Mouse (Mus musculus) left cerebral cortex, postnatal 36 days (tissue): Measurements from ENCODE around the gene Mylk. TPM values are rescaled to one million over a fixed set of nuclear protein-coding genes. Genes with fewer than 3 reads are reported as not detected.
"Not testable (repeated sequence)": the region's sequence is repeated elsewhere in the genome, so short reads cannot be mapped to it uniquely, and the experiment has no call there.

Experiments
- DNase-seq, 2 experiments: peaks; one replicate each; pipeline ENCODE4 v3.0.0; 2021 to 2022; ENCODE audit warnings: low spot score in 2 of 2, mixed read lengths in 1 of 2
- intact Hi-C: fragments of 180-260 bp; cut with DNase I; formaldehyde crosslinking; loops from one replicate; pipeline ENCODE4 v1.15.1; 2025
- total RNA-seq, 2 experiments: library from RNA; stranded (reverse); gene quantifications; 2 replicates each; pipeline ENCODE4 v1.2.3; 2021

Gene Mylk
- 10 to 100 TPM; 13.7 to 19.1 TPM for total RNA-seq

DNA sequence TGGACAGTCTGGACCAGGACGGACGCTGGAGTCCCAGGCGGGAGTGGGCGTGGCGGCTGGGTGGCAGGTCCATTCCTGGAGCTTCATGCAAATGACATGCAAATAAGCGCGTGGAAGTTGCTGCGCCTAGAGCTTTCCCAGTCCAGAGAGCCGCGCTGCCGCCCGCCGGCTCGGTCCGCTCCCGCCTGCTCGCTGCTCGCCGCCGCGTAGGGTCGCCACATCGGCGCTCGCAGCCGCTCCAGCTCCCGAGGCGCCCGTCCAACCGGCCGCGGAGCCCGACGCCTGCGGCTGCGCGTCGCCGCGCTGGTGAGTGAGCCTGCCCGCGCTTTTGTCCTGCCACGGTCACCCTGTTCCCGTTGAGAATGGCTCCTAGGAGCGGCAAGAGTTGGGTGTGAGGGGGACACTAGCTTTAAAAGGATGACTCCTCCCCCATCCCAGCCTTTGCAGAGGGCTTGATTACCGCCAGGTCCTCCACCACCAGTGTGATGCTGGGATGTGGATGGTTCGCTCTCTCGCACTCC is at the start of gene Mylk:
Gene Mylk, plus strand, starts transcription at position 146 of the 521 bp plus-strand sequence.
- intact Hi-C loops, result no loop called here
- peak; percentile 48 to 52 for DNase-seq

DNA sequence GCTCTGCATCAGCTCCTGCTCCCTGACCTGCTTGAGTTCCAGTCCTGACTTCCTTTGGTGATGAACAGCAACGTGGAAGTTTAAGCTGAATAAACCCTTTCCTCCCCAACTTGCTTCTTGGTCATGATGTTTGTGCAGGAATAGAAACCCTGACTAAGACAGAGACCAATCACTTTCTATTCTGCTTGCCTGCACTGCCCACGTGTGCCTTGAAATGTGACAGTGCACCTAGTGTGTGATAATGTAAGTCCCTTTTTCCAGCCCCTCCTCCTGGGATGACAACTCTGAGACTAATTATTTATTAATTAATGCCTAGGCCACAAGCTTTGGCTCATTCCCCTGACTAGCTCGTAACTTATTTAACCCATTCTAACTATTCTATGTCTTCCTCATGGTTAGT is 46.3 kb upstream of the Mylk start:
- intact Hi-C loops, DNase-seq: not testable (repeated sequence)

DNA sequence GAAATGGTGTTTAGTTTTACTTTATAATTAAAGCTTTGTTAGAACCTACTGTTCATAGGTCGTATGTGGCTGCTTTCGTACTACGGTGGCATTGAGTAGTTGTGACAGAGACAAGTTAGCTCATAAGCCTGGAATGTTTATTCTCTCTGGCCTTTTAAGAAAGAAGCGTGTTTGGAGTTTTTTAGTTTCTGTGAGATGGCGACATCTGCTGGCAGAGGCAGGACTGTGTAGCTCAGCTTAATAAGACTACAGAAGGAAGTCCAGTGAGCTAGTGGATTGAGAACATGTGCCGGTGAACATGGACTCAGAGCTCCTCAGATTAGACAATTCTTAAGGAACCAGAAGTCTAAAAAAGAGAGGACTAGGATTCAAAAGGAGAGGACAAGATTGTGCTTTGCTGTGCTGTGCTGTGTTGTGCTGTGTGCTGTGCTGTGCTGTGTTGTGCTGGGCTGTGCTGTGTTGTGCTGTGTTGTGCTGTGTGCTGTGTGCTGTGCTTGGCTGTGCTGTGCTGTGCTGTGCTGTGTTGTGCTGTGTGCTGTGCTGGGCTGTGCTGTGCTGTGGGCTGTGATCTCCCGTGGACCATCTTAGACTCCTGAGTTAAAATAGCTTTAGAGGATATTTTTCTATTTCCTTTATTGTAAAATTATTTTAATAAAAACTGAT is 44.7 kb upstream of the Mylk start:
- intact Hi-C loops, result loop anchor here (1.0 to 10.0 kb wide), 5 partner anchors 33 to 505 kb away; no protein-coding TSS in a partner anchor
- DNase-seq, result peak; percentile 56 to 71

- intact Hi-C loops, result loop anchor here (1.0 to 10.0 kb wide), 5 partner anchors 34 to 506 kb away; no protein-coding TSS in a partner anchor
These were observed 44.2 kb upstream of the Mylk start for GRCm38 (mm10) chr16:34700828-34701216.

DNA sequence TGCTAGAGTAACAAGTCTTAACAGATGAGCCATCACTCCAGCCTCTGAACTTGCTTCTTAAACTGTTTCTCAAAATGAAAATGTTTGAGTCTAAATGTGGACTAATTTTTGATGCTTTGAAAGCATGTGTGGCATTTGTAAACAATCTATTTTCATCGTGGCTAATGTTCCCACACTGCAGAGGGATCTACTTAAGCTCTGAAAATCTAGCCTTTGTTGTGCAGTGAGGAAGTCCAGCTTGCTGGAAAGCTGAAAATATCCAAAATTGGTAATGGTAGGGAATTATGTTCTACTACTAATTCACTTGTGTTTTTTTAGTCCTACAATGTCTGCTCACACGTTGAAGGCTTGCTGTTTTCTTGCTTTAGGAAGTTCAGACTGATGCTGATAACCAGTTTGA is 39.0 kb upstream of the Mylk start:
- intact Hi-C loops, result loop anchor here (10.0 kb wide), 3 partner anchors 361 to 511 kb away; no protein-coding TSS in a partner anchor
- DNase-seq, result no peak

More at GRCm38 (mm10) chr16:34700828-34701216, 44.2 kb upstream of the Mylk start:
- no peak for DNase-seq

DNA sequence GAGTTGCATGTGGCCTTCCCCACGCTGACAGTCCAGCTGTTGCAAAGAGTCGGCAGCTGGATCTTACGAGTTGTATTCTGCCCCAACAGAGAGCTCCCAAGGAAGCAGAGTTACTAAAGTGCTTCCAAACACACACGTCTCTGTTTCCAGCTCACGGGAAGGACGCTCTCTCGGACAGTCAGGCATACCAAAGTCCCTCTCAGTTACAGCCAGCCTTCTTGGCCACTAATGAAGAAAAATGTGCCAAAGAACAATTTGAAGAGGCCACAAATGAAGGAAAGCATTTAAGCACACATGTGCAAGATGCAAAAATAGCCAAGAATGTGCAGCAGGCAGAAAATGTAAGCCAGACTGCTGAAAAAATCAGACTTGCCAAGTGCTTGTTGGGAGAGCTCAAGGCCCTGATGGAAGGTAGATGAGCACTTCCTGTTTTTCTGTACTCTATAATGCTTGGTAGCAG is 38.5 kb upstream of the Mylk start:
- no peak for DNase-seq
- intact Hi-C loops, result loop anchor here (10.0 kb wide), 3 partner anchors 362 to 512 kb away; no protein-coding TSS in a partner anchor

DNA sequence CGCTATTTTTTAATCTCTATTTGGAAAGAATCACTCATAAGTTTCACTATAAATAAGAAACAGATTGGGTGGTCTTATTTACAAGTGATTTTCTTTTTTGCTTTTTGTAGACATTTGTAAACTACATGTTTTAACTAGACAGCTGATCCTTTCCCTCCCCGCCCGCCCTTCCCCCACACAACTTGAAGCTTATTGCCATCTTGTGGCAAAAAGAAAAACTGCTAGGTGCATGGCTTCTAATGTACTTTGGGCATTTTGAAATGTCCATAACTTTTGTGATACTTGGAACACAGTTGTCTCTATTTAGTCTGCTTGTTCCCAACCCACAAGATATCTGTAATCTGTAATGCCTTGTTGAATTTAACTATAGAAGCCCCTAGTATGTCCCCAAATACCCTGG is 33.5 kb upstream of the Mylk start:
- intact Hi-C loops, result no loop called here
- DNase-seq, result no peak

GRCm38 (mm10) chr16:34725156-34725555 is 19.9 kb upstream of the Mylk start:
- DNase-seq, result no peak
- intact Hi-C loops, result no loop called here

- DNase-seq, intact Hi-C loops: not testable (repeated sequence)
These were observed 16.4 kb upstream of the Mylk start for GRCm38 (mm10) chr16:34728610-34729009.

GRCm38 (mm10) chr16:34729371-34729770 is 15.6 kb upstream of the Mylk start:
- no peak for DNase-seq
- intact Hi-C loops, result no loop called here

- intact Hi-C loops, result no loop called here
- DNase-seq, result no peak
These were observed 6.3 kb upstream of the Mylk start for GRCm38 (mm10) chr16:34738656-34739233.

DNA sequence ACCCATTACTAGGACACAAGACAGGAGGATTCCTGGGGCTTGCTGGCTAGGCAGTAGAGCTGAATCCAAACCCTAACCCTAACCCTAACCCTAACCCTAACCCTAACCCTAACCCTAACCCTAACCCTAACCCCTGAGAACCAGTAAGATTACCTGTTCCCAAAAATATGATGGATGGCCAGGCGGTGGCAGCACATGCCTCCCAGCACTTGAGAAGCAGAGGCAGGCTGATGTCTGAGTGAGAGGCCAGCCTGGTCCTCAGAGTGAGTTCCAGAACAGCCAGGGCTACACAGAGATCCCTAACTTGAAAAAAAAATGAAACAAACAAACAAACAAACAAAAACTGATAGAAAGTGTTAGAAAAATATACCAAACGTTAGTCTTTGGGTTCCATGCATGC is 2.1 kb upstream of the Mylk start:
- DNase-seq, result no peak
- intact Hi-C loops, result no loop called here

GRCm38 (mm10) chr16:34748081-34748720 is 3.2 kb downstream of the Mylk start:
- intact Hi-C loops, result no loop called here

DNA sequence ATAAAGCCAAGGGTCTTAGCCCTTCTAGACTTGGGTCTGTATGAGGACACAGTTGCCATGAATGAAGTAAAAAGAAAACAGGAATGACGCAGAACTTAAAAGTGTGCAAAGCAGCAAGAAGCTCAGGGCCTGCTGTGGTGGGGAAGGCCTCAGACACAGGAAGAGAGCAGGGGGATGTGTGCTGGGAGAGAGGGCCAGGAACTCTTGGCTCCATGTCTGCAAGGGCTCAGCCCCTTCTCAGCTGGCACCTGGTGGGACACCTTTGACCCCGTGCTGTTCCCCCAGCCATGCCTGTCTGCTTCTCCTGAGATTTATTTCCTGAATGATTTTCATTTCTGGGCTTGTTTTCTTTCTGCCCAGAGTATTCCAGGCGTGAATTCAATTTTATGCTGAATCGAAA is 4.5 kb downstream of the Mylk start:
- DNase-seq, result no peak
- intact Hi-C loops, result no loop called here

More at GRCm38 (mm10) chr16:34748081-34748720, 3.2 kb downstream of the Mylk start:
- no peak for DNase-seq

DNA sequence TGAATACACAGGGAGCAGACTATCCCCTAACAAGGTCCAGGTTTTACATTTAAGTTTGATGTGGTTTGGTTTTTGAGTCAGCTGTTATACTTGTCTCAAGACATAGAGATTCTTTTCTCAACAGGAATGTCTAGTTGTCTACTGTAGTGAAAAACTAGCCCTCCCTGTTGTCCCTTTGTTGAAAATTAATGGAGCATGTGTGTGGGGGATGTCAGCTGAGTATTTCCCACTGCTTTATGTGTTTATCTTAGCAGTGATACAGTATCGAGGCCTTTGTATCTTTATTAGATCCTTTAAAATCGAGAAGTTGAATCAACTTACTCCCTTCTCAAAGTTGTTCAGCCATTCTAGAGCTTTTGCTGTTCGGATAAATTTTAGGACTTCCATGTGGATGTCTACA is 7.0 kb downstream of the Mylk start:
- intact Hi-C loops, result no loop called here
- DNase-seq, result no peak

DNA sequence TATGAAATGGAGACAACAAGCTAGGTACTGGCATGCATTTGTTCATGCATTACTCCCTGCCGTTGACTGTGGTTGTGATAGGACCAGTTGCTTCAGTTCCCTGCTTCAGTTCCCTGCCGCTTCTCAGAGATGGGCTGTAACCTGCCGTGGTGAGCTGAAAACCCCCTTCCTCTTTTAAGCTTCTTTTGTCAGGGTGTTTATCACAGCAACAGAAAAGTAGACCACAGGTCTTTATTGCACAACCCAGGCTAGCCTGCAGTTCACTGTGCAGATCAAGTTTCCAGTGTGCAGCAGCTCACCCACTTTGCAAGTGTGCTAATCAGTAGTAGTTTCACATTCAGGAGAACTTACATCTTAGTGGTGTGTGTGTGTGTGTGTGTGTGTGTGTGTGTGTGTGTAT is 8.0 kb downstream of the Mylk start:
- intact Hi-C loops, result no loop called here
- no peak for DNase-seq

- no peak for DNase-seq
- intact Hi-C loops, result no loop called here
These were observed 12.0 kb downstream of the Mylk start for GRCm38 (mm10) chr16:34756991-34757390.

DNA sequence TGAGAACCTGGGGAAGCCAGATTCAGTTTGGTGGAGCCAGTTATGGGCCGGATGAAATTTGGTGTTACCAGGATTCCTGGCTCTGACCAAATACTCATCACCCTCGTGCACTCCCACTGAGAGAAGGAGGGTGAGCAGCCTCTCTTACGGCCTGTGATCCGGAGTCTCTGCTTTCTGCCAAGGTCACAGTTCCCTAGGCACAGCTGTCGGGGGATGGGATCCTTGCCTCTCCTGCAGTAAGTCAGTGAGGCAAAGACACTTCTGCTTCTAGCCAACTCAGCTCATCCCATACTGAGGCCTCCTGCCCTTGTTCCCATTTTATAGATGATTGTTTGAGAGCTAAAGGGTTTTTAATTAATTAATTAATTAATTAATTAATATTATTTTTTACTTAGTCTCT is 13.2 kb downstream of the Mylk start:
- intact Hi-C loops, result no loop called here
- DNase-seq, result no peak

- intact Hi-C loops, result no loop called here
- DNase-seq, result no peak
These were observed 19.1 kb downstream of the Mylk start for GRCm38 (mm10) chr16:34763959-34764591.

GRCm38 (mm10) chr16:34765666-34766065 is 20.7 kb downstream of the Mylk start:
- no peak for DNase-seq
- intact Hi-C loops, result no loop called here
